Mouse (Mus musculus) CH12.LX (cell line): Measurements from ENCODE around the gene Kif22. TPM values are rescaled to one million over a fixed set of nuclear protein-coding genes. Genes with fewer than 3 reads are reported as not detected.

ENCODE experiments used
- DNase-seq: peaks from one replicate; pipeline ENCODE4 v3.0.0-alpha.2; 2013; ENCODE audit errors: extremely low read depth
- H3K27ac ChIP-seq: 2 replicates; pipeline ENCODE4 v1.5.1; 2012; ENCODE audit warnings: low read depth, mild to moderate bottlenecking, control low read depth, moderate library complexity; ENCODE audit not compliant: insufficient read depth
- H3K27me3 ChIP-seq: replicated peaks from 2 replicates; pipeline ENCODE3; 2012; ENCODE audit warnings: inconsistent platforms
- H3K36me3 ChIP-seq, 2 experiments: replicated peaks in 1 of 2; 2 replicates each; pipeline versions ENCODE3 to v1.6.1; 2012; ENCODE audit warnings: inconsistent platforms in 1 of 2, low read length in 1 of 2, mild to moderate bottlenecking in 1 of 2, mixed read lengths in 1 of 2, moderate library complexity in 1 of 2; ENCODE audit not compliant: control insufficient read depth in 1 of 2, insufficient read depth in 1 of 2
- H3K4me1 ChIP-seq, 2 experiments: 2 replicates each; pipeline ENCODE4 v1.6.1; 2012; ENCODE audit warnings: inconsistent platforms in 1 of 2, moderate library complexity in 1 of 2; ENCODE audit not compliant: insufficient read depth in 2 of 2, control insufficient read depth in 1 of 2
- H3K4me2 ChIP-seq: 2 replicates; pipeline ENCODE4 v1.6.1; 2012; ENCODE audit warnings: low read depth, mild to moderate bottlenecking, control low read depth; ENCODE audit not compliant: poor library complexity, insufficient read depth, severe bottlenecking
- H3K4me3 ChIP-seq, 3 experiments: fragments of 150-350 bp in 1 of 3; sonication (generic) in 1 of 3; replicated peaks in 1 of 3; 2 replicates each; pipeline versions ENCODE3 to v1.5.1; 2011 to 2012; ENCODE audit warnings: low read depth in 2 of 3, low read length in 2 of 3, mild to moderate bottlenecking in 2 of 3, moderate library complexity in 2 of 3, control low read depth in 1 of 3, improper control_type of control experiment in 1 of 3, inconsistent platforms in 1 of 3, mixed read lengths in 1 of 3; ENCODE audit not compliant: poor library complexity in 1 of 3
- H3K79me2 ChIP-seq: replicated peaks from 2 replicates; pipeline ENCODE4 v1.6.1; 2012; ENCODE audit warnings: mild to moderate bottlenecking, moderate library complexity; ENCODE audit not compliant: control insufficient read depth, poor library complexity, insufficient read depth, severe bottlenecking; ENCODE audit errors: extremely low read depth
- H3K9ac ChIP-seq: 2 replicates; pipeline ENCODE4 v1.6.1; 2012; ENCODE audit warnings: low read depth, mild to moderate bottlenecking, control low read depth, moderate library complexity; ENCODE audit not compliant: insufficient read depth
- H3K9me3 ChIP-seq: replicated peaks from 2 replicates; pipeline ENCODE3; 2012; ENCODE audit warnings: low read length, inconsistent platforms, mixed read lengths
- CTCF ChIP-seq, 2 experiments: IDR thresholded peaks in 1 of 2; conservative IDR thresholded peaks in 1 of 2; 2 replicates each; pipeline ENCODE4 v1.5.1; 2011 to 2012; ENCODE audit warnings: low read depth in 2 of 2, low read length in 2 of 2, improper control_type of control experiment in 1 of 2, inconsistent platforms in 1 of 2, mild to moderate bottlenecking in 1 of 2, moderate library complexity in 1 of 2
- E2F4 ChIP-seq: IDR thresholded peaks from 2 replicates; pipeline ENCODE4 v1.6.1; 2011; ENCODE audit warnings: low read depth, low read length, improper control_type of control experiment; ENCODE audit not compliant: insufficient replicate concordance
- ELF1 ChIP-seq: IDR thresholded peaks from 2 replicates; pipeline ENCODE4 v1.6.1; 2014; ENCODE audit warnings: low read depth, mild to moderate bottlenecking, inconsistent platforms, low read length, improper control_type of control experiment
- EP300 ChIP-seq: IDR thresholded peaks from 2 replicates; pipeline ENCODE4 v1.6.1; 2011; ENCODE audit warnings: low read length, improper control_type of control experiment
- ETS1 ChIP-seq: conservative IDR thresholded peaks from 2 replicates; pipeline ENCODE4 v1.6.1; 2012; ENCODE audit warnings: low read depth, mild to moderate bottlenecking, inconsistent platforms, low read length, improper control_type of control experiment, moderate library complexity
- GABPA ChIP-seq: IDR thresholded peaks from 2 replicates; pipeline ENCODE4 v1.6.1; 2012; ENCODE audit warnings: low read depth, low read length, improper control_type of control experiment, inconsistent platforms; ENCODE audit not compliant: insufficient replicate concordance
- KAT2A ChIP-seq: IDR thresholded peaks from 2 replicates; pipeline ENCODE4 v1.6.1; 2012; ENCODE audit warnings: low read length, improper control_type of control experiment, inconsistent platforms; ENCODE audit not compliant: insufficient replicate concordance
- MAX ChIP-seq: IDR thresholded peaks from 2 replicates; pipeline ENCODE4 v1.6.1; 2011; ENCODE audit warnings: low read length, improper control_type of control experiment
- MEF2A ChIP-seq: IDR thresholded peaks from 2 replicates; pipeline ENCODE4 v1.6.1; 2014; ENCODE audit warnings: low read depth, mild to moderate bottlenecking, inconsistent platforms, low read length, improper control_type of control experiment, borderline replicate concordance
- MYC ChIP-seq: IDR thresholded peaks from 2 replicates; pipeline ENCODE4 v1.6.1; 2011; ENCODE audit warnings: low read depth, mild to moderate bottlenecking, improper control_type of control experiment, low read length
- NELFE ChIP-seq: IDR thresholded peaks from 2 replicates; pipeline ENCODE4 v1.6.1; 2011; ENCODE audit warnings: low read depth, low read length, improper control_type of control experiment
- NRF1 ChIP-seq: IDR thresholded peaks from 2 replicates; pipeline ENCODE4 v1.6.1; 2014; ENCODE audit warnings: low read depth, mild to moderate bottlenecking, inconsistent platforms, low read length, improper control_type of control experiment, moderate library complexity
- PAX5 ChIP-seq: IDR thresholded peaks from 2 replicates; pipeline ENCODE4 v1.6.1; 2012; ENCODE audit warnings: low read length, inconsistent platforms, mixed read lengths
- POLR2AphosphoS2 ChIP-seq: IDR thresholded peaks from 2 replicates; pipeline ENCODE4 v1.6.1; 2011; ENCODE audit warnings: low read depth, low read length, improper control_type of control experiment
- RAD21 ChIP-seq: IDR thresholded peaks from 2 replicates; pipeline ENCODE4 v1.6.1; 2011; ENCODE audit warnings: low read depth, mild to moderate bottlenecking, low read length, improper control_type of control experiment, moderate library complexity
- SIN3A ChIP-seq: IDR thresholded peaks from 2 replicates; pipeline ENCODE4 v1.6.1; 2012; ENCODE audit warnings: low read length, improper control_type of control experiment, inconsistent platforms
- SMC3 ChIP-seq: IDR thresholded peaks from 2 replicates; pipeline ENCODE4 v1.6.1; 2011; ENCODE audit warnings: low read depth, low read length, improper control_type of control experiment
- TCF12 ChIP-seq: IDR thresholded peaks from 2 replicates; pipeline ENCODE4 v1.6.1; 2014; ENCODE audit warnings: low read depth, mild to moderate bottlenecking, inconsistent platforms, low read length, improper control_type of control experiment
- USF1 ChIP-seq: IDR thresholded peaks from 2 replicates; pipeline ENCODE4 v1.6.1; 2014; ENCODE audit warnings: low read depth, mild to moderate bottlenecking, inconsistent platforms, low read length, improper control_type of control experiment
- USF2 ChIP-seq: conservative IDR thresholded peaks from 2 replicates; pipeline ENCODE4 v1.6.1; 2011; ENCODE audit warnings: low read depth, low read length, improper control_type of control experiment
- ZKSCAN1 ChIP-seq: IDR thresholded peaks from 2 replicates; pipeline ENCODE4 v1.6.1; 2012; ENCODE audit warnings: low read depth, inconsistent platforms, low read length, improper control_type of control experiment, borderline replicate concordance
- ZMIZ1 ChIP-seq: IDR thresholded peaks from 2 replicates; pipeline ENCODE4 v1.6.1; 2012; ENCODE audit warnings: low read depth, mild to moderate bottlenecking, inconsistent platforms, low read length, improper control_type of control experiment
- ZNF384 ChIP-seq: IDR thresholded peaks from 2 replicates; pipeline ENCODE4 v1.6.1; 2012; ENCODE audit warnings: low read depth, low read length, improper control_type of control experiment, inconsistent platforms
- dilution Hi-C: fragments of 300-500 bp; cut with MboI; formaldehyde crosslinking; loops from 2 replicates; pipeline ENCODE4 v1.14.3; 2020; ENCODE audit warnings: low sequenced_read_pairs; ENCODE audit not compliant: extremely low pct_unique_long_range_greater_than_20kb, extremely low pct_ligation_motif_present
- in situ Hi-C: fragments of 300-500 bp; cut with MboI; formaldehyde crosslinking; loops from 3 replicates; pipeline ENCODE4 v1.14.3; 2019; ENCODE audit warnings: low sequenced_read_pairs, low pct_ligation_motif_present, low pct_unique_long_range_greater_than_20kb, mixed read lengths
- polyA plus RNA-seq: library from polyadenylated mRNA; unstranded; fragments of >175 nt; gene quantifications from 2 replicates; pipeline ENCODE4 v1.2.1, GENCODE M21; 2012; ENCODE audit warnings: low read depth; ENCODE audit not compliant: insufficient read length
- total RNA-seq, 2 experiments: library from RNA; depleted of rRNA; stranded (reverse); fragments of 300-350 nt in 1 of 2; fragments of >200 nt in 1 of 2; gene quantifications; 2 replicates each; pipeline ENCODE4 v1.2.3; 2012 to 2014

Gene Kif22
- total and polyA plus RNA-seq, 3 experiments = 54.2 to 86.2 (median 58.1) TPM

GRCm38 (mm10) chr7:126986319-126986718, 56.0 kb downstream of the Kif22 start:
- no peaks in the 10 kb centered on the region for H3K4me1 ChIP-seq
- in situ Hi-C loops = loop anchor here (25.0 kb wide), 1 partner anchor 801 kb away; the partner anchor contains the start of genes Gm49388 and Setd1a
- TF ChIP-seq SIN3A (no peak), PAX5 (no peak), CTCF (conservative IDR thresholded peaks at IDR 0.05 in 1 of 2, IDR thresholded peaks at IDR 0.05 in 1 of 2; ENCODE audit: low read depth in 2 of 2, low read length in 2 of 2) (peak in 1 of 2 experiments; percentile 38; a peak in 2 of 4 replicates), TCF12 (no peak), MEF2A (no peak), ELF1 (no peak), NRF1 (no peak), ETS1 (no peak), MYC (no peak), ZNF384 (no peak), E2F4 (no peak), USF1 (no peak), USF2 (no peak), RAD21 (peak; percentile 12), SMC3 (peak; percentile 34), MAX (no peak), KAT2A (no peak), ZMIZ1 (no peak), NELFE (no peak), GABPA (no peak), POLR2AphosphoS2 (no peak), EP300 (no peak), ZKSCAN1 (no peak)
- TF ChIP-seq, all 38 proteins: peak for 3
- H3K4me2 ChIP-seq = no peak overlapping the region
- no peaks in the 10 kb centered on the region for H3K9me3 ChIP-seq
- peaks cover 25 to 91% of the 10 kb centered on the region in 2 experiments for H3K36me3 ChIP-seq
- H3K4me3 ChIP-seq = no peak overlapping the region
- dilution Hi-C loops = no loop called here
- H3K27ac ChIP-seq = no peak overlapping the region
- DNase-seq = no peak
- no peak overlapping the region for H3K9ac ChIP-seq
- H3K79me2 ChIP-seq = no peaks in the 10 kb centered on the region
- no peaks in the 10 kb centered on the region for H3K27me3 ChIP-seq
